Mouse (Mus musculus) hindbrain, embryonic 13.5 days (tissue): ENCODE measurements at regions not wholly inside any gene's neighbourhood (a gene's known extent, or its start where the extent isn't known, plus 50 kb on each side); places are given as distances from the start of the nearest gene placed in this dataset.

Experiments used
- ATAC-seq: fragments of 200-750 bp; cut with Nextera tagmentation; 2 replicates; pipeline ENCODE4 v1.8.0; 2017; ENCODE audit warnings: moderate TSS enrichment; ENCODE audit not compliant: low FRiP score
- H3K27ac ChIP-seq: fragments of 300-500 bp; sonication (generic); 2 replicates; pipeline ENCODE4 v1.5.1; 2015; ENCODE audit warnings: inconsistent platforms, mild to moderate bottlenecking, moderate library complexity
- H3K27me3 ChIP-seq: fragments of 300-500 bp; sonication (generic); 2 replicates; pipeline ENCODE4 v1.6.1; 2015; ENCODE audit warnings: mild to moderate bottlenecking, inconsistent platforms
- H3K36me3 ChIP-seq: fragments of 300-500 bp; sonication (generic); 2 replicates; pipeline ENCODE4 v1.6.1; 2015; ENCODE audit warnings: mild to moderate bottlenecking, inconsistent platforms
- H3K4me1 ChIP-seq: fragments of 300-500 bp; sonication (generic); replicated peaks from 2 replicates; pipeline ENCODE4 v1.6.1; 2015; ENCODE audit warnings: inconsistent platforms
- H3K4me2 ChIP-seq: fragments of 300-500 bp; sonication (generic); 2 replicates; pipeline ENCODE4 v1.6.1; 2015; ENCODE audit warnings: inconsistent platforms, mild to moderate bottlenecking, moderate library complexity
- H3K4me3 ChIP-seq: fragments of 300-500 bp; sonication (generic); 2 replicates; pipeline ENCODE4 v1.5.1; 2015; ENCODE audit warnings: mild to moderate bottlenecking, inconsistent platforms
- H3K9ac ChIP-seq: fragments of 300-500 bp; sonication (generic); 2 replicates; pipeline ENCODE4 v1.6.1; 2015; ENCODE audit warnings: mild to moderate bottlenecking, inconsistent platforms
- H3K9me3 ChIP-seq: fragments of 300-500 bp; sonication (generic); 2 replicates; pipeline ENCODE4 v1.6.1; 2016; ENCODE audit warnings: inconsistent platforms
- WGBS: fragments of 180-500 bp; shearing (Covaris S2); methylation state at CpG from one replicate; pipeline ENCODE4 v1.1.7; 2015; 5-methylcytosine and 5-hydroxymethylcytosine counted together

DNA sequence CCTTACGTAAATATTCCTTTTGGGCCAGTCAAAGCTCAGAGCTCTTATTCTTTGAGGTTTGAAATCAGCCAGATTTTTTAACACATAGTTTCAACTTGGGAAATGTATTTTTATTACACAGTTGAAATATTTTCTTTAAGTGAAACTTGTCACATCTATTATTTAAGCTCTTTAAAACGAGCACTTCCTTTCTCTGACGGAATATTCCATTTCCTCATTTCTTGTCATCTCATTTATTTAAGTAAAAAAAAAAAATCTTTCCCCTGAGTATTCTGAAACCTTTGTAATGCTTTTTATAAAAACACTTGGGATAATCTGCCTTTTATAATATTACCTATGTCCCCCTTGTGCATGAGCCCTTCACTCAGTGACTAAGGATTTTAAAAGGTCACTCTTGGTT is 81.8 kb upstream of the Pde3a start:
- Histone ChIP-seq H3K4me1 (no peaks in the 10 kb centered on the region), H3K9ac (no peak overlapping the region), H3K9me3 (no peaks in the 10 kb centered on the region), H3K4me3 (no peak overlapping the region), H3K4me2 (no peak overlapping the region), H3K27ac (no peak overlapping the region), H3K27me3 (no peaks in the 10 kb centered on the region), H3K36me3 (no peaks in the 10 kb centered on the region)
- no peak for ATAC-seq
- 76% methylated on average over 3 of the region's 3 CpGs for WGBS

DNA sequence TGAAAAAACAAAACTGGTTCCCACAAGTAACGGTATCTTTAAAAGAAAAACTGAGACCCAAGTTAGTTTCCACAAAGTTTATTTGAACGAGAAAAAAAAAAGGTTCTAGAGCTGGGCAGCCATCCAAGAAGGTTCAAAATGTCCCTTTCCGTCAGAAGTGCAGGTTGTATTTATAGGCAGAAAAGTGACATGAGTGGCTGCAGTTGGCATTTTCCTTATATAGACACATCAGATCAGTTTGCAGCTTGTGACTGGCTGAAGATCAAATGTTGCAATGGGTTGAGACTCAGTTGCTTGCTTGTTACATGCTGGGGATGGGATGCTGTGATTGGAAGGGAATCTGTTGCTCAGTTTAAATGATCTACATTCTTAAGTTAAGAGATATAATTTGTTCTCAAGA is 80.7 kb upstream of the Pde3a start:
- Histone ChIP-seq H3K36me3 (no peaks in the 10 kb centered on the region), H3K4me1 (no peaks in the 10 kb centered on the region), H3K27me3 (no peaks in the 10 kb centered on the region), H3K4me2 (no peak overlapping the region), H3K9ac (no peak overlapping the region), H3K9me3 (no peaks in the 10 kb centered on the region), H3K27ac (no peak overlapping the region), H3K4me3 (no peak overlapping the region)
- 68% methylated on average over 3 of the region's 3 CpGs for WGBS
- no peak for ATAC-seq

DNA sequence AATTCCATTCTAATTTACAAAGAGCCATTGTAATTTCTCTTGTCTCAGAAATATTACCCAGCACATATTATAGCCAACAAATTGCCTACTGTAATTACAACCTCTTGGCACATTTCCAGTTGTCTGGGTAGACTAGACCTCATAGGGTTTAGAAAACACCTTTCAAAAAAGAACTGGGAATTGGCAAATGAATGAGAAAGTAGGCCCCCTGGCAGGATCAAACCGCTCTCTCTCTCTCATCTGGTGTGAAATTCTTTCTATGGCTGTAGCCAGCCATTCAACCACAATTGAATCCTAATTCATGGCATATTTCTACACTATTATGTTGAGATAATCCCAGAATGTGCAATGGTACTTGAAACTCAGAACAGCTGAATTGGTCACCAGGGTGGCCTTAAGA is 65.3 kb upstream of the Pde3a start:
- ATAC-seq = peak; percentile 24; the same call in 1 of the 2 replicates
- H3K27ac ChIP-seq = no peak overlapping the region
- no peak overlapping the region for H3K9ac ChIP-seq
- no peaks in the 10 kb centered on the region for H3K9me3 ChIP-seq
- H3K36me3 ChIP-seq = no peaks in the 10 kb centered on the region
- no peaks in the 10 kb centered on the region for H3K27me3 ChIP-seq
- H3K4me2 ChIP-seq = no peak overlapping the region
- H3K4me1 ChIP-seq = no peaks in the 10 kb centered on the region
- H3K4me3 ChIP-seq = no peak overlapping the region
- 30% methylated on average over 1 of the region's 1 CpGs for WGBS

DNA sequence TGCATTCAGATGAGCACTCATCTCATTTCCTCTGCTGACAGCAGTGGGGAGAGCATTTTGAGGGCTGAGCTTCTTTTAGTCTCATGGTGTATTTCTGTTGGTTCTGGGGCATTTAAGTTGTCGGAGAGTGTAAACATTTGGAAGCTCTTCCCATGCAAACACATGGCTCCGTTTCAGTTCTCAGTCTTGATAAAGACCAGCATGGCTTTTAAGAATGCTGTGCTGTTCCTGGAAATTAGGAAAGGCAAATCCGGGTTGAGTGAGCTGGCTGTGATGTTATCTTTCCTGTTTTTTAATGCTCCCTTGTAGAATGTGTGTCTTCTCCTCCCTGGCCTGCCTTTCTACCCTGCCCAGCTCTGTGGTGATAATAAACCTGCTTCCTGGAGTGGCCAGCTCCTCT is 61.0 kb upstream of the Pde3a start:
- Histone ChIP-seq H3K4me2 (no peak overlapping the region), H3K4me3 (no peak overlapping the region)
- ATAC-seq = no peak

DNA sequence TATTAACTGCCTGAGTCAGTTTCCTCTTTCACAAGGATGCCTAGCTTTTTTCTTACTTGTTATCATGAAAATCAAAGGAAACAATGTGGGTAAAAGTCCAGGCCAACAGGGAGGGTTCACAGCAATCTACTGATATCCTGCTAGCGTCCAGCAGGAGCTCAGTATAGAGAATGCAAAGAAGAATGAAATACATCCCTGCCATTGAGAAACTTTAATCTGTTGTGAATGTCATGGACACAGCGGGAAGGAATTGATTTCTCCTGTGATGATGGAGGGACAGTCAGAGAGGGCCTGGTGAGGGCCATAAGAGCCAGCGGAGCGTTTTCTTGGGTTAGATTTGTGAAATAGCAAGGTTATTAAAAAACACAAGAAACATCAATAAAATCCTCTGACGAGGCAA is 60.0 kb upstream of the Pde3a start:
- H3K27me3 ChIP-seq = no peaks in the 10 kb centered on the region
- no peak overlapping the region for H3K4me3 ChIP-seq
- no peak overlapping the region for H3K9ac ChIP-seq
- H3K4me2 ChIP-seq = no peak overlapping the region
- no peaks in the 10 kb centered on the region for H3K36me3 ChIP-seq
- 68% methylated on average over 5 of the region's 5 CpGs for WGBS
- no peak for ATAC-seq
- H3K27ac ChIP-seq = no peak overlapping the region
- H3K4me1 ChIP-seq = no peaks in the 10 kb centered on the region
- H3K9me3 ChIP-seq = no peaks in the 10 kb centered on the region

More for the DNA sequence above, 61.0 kb upstream of the Pde3a start:
- H3K9me3 ChIP-seq = no peaks in the 10 kb centered on the region
- no peaks in the 10 kb centered on the region for H3K4me1 ChIP-seq
- no peak overlapping the region for H3K9ac ChIP-seq
- no peaks in the 10 kb centered on the region for H3K27me3 ChIP-seq
- no peaks in the 10 kb centered on the region for H3K36me3 ChIP-seq
- 86% methylated on average over 3 of the region's 3 CpGs for WGBS
- H3K27ac ChIP-seq = no peak overlapping the region

DNA sequence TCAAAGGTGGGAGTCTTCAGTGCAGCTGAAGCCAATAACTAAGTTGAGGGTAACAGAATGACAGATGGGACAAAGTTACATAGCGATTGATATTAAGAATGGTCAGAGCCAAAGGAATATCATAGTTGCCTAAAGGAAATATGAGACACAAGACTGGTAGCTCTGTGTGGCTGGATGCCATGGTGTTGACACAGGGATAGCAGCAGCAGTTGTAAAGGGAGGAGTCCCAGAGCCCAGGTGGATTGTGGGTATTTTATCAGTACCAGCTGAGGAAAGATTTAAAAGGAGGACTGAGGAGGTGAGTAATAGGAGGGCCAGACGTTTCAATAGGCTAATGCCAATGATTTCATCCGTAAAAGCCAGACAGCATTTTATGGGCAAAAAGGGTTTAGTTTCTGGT is 59.4 kb upstream of the Pde3a start:
- no peaks in the 10 kb centered on the region for H3K9me3 ChIP-seq
- H3K4me2 ChIP-seq = no peak overlapping the region
- H3K36me3 ChIP-seq = no peaks in the 10 kb centered on the region
- ATAC-seq = no peak
- no peaks in the 10 kb centered on the region for H3K27me3 ChIP-seq
- H3K4me1 ChIP-seq = no peaks in the 10 kb centered on the region
- H3K27ac ChIP-seq = no peak overlapping the region
- H3K4me3 ChIP-seq = no peak overlapping the region
- no peak overlapping the region for H3K9ac ChIP-seq
- 90% methylated on average over 3 of the region's 3 CpGs for WGBS

DNA sequence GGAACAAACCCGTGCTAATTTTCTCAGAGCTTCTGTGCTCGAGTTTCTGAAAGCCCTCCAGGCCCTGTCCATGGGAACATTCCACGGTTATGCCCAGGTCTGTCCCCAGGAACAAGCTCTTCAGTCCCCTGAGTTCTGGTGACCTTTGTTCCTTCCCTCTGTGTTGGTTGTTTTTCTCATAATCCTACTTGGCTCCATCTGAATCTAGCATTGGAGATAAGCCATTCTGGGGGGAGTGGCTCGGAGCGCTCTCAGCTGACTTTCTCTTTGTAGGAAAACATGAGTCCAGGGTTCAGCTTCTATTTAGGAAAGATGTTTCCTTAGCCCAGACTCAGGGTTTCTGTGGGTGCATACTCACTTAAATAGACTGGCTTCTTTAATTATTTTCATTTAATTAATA is 58.7 kb upstream of the Pde3a start:
- no peak for ATAC-seq
- no peak overlapping the region for H3K4me3 ChIP-seq
- no peaks in the 10 kb centered on the region for H3K27me3 ChIP-seq
- no peak overlapping the region for H3K27ac ChIP-seq
- H3K4me2 ChIP-seq = no peak overlapping the region
- no peaks in the 10 kb centered on the region for H3K36me3 ChIP-seq
- H3K9ac ChIP-seq = no peak overlapping the region
- H3K9me3 ChIP-seq = no peaks in the 10 kb centered on the region
- WGBS = 92% methylated on average over 5 of the region's 5 CpGs
- no peaks in the 10 kb centered on the region for H3K4me1 ChIP-seq

DNA sequence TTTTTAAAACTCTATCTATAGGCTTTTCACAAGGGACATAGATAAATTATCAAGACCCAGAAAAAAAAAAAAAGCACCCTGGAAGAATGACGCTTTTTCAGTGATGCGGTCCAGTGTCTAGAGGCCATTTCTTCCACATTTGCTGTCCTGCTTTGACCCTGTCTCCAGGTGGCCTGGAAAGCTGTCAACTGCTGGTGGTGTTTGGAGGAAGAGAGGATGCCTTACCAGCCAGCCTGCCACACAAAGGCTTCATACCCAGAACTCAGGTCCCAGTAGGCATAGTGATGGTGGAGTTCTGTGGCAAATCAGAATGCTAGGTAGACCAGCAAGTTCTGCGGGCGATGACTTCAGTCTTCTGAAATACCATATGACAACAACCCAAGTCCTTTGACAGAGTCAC is 51.6 kb upstream of the Pde3a start:
- WGBS = 93% methylated on average over 4 of the region's 4 CpGs
- H3K4me1 ChIP-seq = no peaks in the 10 kb centered on the region
- H3K9ac ChIP-seq = no peak overlapping the region
- H3K9me3 ChIP-seq = no peaks in the 10 kb centered on the region
- no peaks in the 10 kb centered on the region for H3K36me3 ChIP-seq
- no peaks in the 10 kb centered on the region for H3K27me3 ChIP-seq
- no peak overlapping the region for H3K4me2 ChIP-seq
- no peak overlapping the region for H3K27ac ChIP-seq
- no peak overlapping the region for H3K4me3 ChIP-seq
- ATAC-seq = no peak
